Mouse (Mus musculus) olfactory bulb, adult 2 months (tissue): ENCODE measurements around the gene Specc1l.

Source experiments
- CTCF ChIP-seq: fragments of 200-500 bp; IDR thresholded peaks from 2 replicates; pipeline ENCODE4 v1.5.1; 2012; ENCODE audit warnings: low read depth, mild to moderate bottlenecking, low read length, moderate library complexity; ENCODE audit not compliant: insufficient read depth
- POLR2A ChIP-seq: fragments of 200-500 bp; IDR thresholded peaks from 2 replicates; pipeline ENCODE4 v1.6.1; 2012; ENCODE audit warnings: mild to moderate bottlenecking, low read depth, low read length, moderate library complexity; ENCODE audit not compliant: insufficient read depth

GRCm38 (mm10) chr10:75277501-75277900 is 65.6 kb downstream of the Specc1l start:
- no peak for TF ChIP-seq CTCF
- no peak for TF ChIP-seq POLR2A
